Mouse (Mus musculus) olfactory bulb, adult 2 months (tissue): ENCODE results near the gene Myl6.

Experiments
- CTCF ChIP-seq: fragments of 200-500 bp; IDR thresholded peaks from 2 replicates; pipeline ENCODE4 v1.5.1; 2012; ENCODE audit warnings: low read depth, mild to moderate bottlenecking, low read length, moderate library complexity; ENCODE audit not compliant: insufficient read depth
- POLR2A ChIP-seq: fragments of 200-500 bp; IDR thresholded peaks from 2 replicates; pipeline ENCODE4 v1.6.1; 2012; ENCODE audit warnings: mild to moderate bottlenecking, low read depth, low read length, moderate library complexity; ENCODE audit not compliant: insufficient read depth

DNA sequence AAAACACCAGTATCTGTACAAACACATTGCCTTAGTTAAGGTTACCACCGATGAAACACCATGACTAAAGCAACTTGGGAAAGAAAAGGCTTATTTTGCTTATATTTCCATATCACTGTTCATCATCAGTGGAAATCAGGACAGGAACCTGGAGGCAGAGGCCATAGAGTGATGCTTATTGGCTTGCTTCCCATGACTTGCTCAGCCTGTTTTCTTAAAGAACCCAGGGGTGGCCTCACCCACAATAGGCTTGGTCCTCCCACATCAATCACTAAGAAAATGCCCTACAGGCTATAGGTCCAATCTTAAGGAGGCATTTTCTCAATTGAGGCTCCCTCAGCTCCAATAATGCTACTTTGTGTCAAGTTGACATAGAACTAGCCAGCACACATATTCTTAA, 51.2 kb downstream of the Myl6 start:
- TF ChIP-seq POLR2A (no peak), CTCF (no peak)
